Mouse (Mus musculus): ENCODE measurements around the gene Gm20388.

DNA sequence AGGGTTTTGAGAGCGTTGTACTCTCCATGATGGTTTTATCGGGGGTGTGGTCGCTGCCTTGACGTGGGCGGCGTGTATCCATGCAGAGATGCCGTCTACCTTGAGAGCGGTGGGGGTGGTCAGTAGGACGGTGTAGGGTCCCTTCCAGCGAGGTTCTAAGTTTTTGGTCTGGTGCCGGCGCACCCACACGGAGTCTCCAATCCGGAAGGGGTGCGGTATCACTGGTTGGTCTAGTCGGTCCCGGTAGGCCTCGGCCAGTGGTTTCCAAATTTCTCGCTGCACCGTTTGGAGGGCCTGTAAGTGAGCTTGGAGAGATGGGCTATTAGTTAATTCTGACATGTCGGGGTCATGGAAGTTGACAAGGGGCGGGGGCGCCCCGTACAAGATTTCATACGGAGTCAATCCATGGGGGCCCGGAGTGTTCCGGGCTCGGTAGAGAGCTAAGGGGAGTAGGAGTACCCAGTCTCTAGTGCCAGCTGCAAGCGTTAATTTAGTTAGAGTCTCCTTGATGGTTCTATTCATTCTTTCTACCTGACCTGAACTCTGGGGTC is 3517.8 kb downstream of the Gm20388 start:
- TF ChIP-seq MAFK (IDR thresholded peaks at IDR 0.05; ENCODE audit: insufficient read depth, low read depth, low read length) (no peak), ZNF384 (IDR thresholded peaks at IDR 0.05; ENCODE audit: low read depth, low read length) (no peak)
